Mouse (Mus musculus) intestine, postnatal 0 days (tissue): ENCODE results near the gene Upk3b. TPM values are rescaled to one million over a fixed set of nuclear protein-coding genes. Genes with fewer than 3 reads are reported as not detected.
"Not testable (repeated sequence)": the region's sequence is repeated elsewhere in the genome, so short reads cannot be mapped to it uniquely, and the experiment has no call there.

Experiments used
- ATAC-seq: fragments of 200-750 bp; cut with Nextera tagmentation; 2 replicates; pipeline ENCODE4 v1.8.0; 2017; ENCODE audit warnings: mild to moderate bottlenecking, moderate TSS enrichment, moderate library complexity
- H3K27ac ChIP-seq: fragments of 300-500 bp; sonication (generic); 2 replicates; pipeline ENCODE4 v1.5.1; 2014; ENCODE audit warnings: mild to moderate bottlenecking, low read depth, low read length, moderate library complexity
- H3K27me3 ChIP-seq: fragments of 300-500 bp; sonication (generic); replicated peaks from 2 replicates; pipeline ENCODE4 v1.6.1; 2014; ENCODE audit warnings: low read length, mixed read lengths; ENCODE audit not compliant: control insufficient read depth, insufficient read depth
- H3K36me3 ChIP-seq: fragments of 300-500 bp; sonication (generic); 2 replicates; pipeline ENCODE4 v1.6.1; 2014; ENCODE audit warnings: mild to moderate bottlenecking, moderate library complexity; ENCODE audit not compliant: control insufficient read depth, insufficient read depth
- H3K4me1 ChIP-seq: fragments of 300-500 bp; sonication (generic); replicated peaks from 2 replicates; pipeline ENCODE4 v1.6.1; 2014; ENCODE audit warnings: antibody characterized with exemption, low read length, mixed read lengths; ENCODE audit not compliant: control insufficient read depth, insufficient read depth
- H3K4me2 ChIP-seq: fragments of 300-500 bp; sonication (generic); replicated peaks from 2 replicates; pipeline ENCODE4 v1.6.1; 2014; ENCODE audit warnings: low read depth, mild to moderate bottlenecking, moderate library complexity
- H3K4me3 ChIP-seq: fragments of 300-500 bp; sonication (generic); 2 replicates; pipeline ENCODE4 v1.5.1; 2014; ENCODE audit warnings: low read depth, low read length
- H3K9ac ChIP-seq: fragments of 300-500 bp; sonication (generic); 2 replicates; pipeline ENCODE4 v1.6.1; 2014; ENCODE audit warnings: mild to moderate bottlenecking, low read depth, low read length
- H3K9me3 ChIP-seq: fragments of 300-500 bp; sonication (generic); 2 replicates; pipeline ENCODE4 v1.6.1; 2016; ENCODE audit warnings: mixed run types; ENCODE audit not compliant: control insufficient read depth
- CTCF ChIP-seq: sonication (generic); IDR thresholded peaks from 2 replicates; pipeline ENCODE4 v1.5.1; 2016; ENCODE audit warnings: low read depth, mild to moderate bottlenecking, control low read depth, antibody characterized with exemption, moderate library complexity
- WGBS: fragments of 180-500 bp; shearing (Covaris S2); extraction: QIAGEN DNeasy Blood & Tissue Kit; methylation state at CpG from one replicate; pipeline ENCODE4 v1.1.7; 2014; 5-methylcytosine and 5-hydroxymethylcytosine counted together
- polyA plus RNA-seq: library from polyadenylated mRNA; unstranded; fragments of >200 nt; fragmentation: Nextera tagmentation; extraction: Ambion mirVana; gene quantifications from 2 replicates; pipeline ENCODE4 v1.2.1, GENCODE M21; 2015

The Upk3b gene
- polyA plus RNA-seq, 1 experiment from 2014 or later: 18.3 TPM

- H3K9ac ChIP-seq: no peak overlapping the region
- no peak for ATAC-seq
- WGBS: 11% methylated on average over 12 of the region's 12 CpGs
- no peaks in the 10 kb centered on the region for H3K36me3 ChIP-seq
- no peaks in the 10 kb centered on the region for H3K9me3 ChIP-seq
- no peaks in the 10 kb centered on the region; the same call in 1 of the 2 replicates for H3K27me3 ChIP-seq
- H3K27ac ChIP-seq: no peak overlapping the region
- no peak overlapping the region for H3K4me3 ChIP-seq
- no peaks in the 10 kb centered on the region for H3K4me1 ChIP-seq
- TF ChIP-seq CTCF: peak; percentile 99
- no peak overlapping the region for H3K4me2 ChIP-seq
These were observed 23.3 kb downstream of the Upk3b start for GRCm38 (mm10) chr5:136061567-136061966.

- H3K27me3 ChIP-seq: no peaks in the 10 kb centered on the region; the same call in 1 of the 2 replicates
- ATAC-seq: no peak
- H3K27ac ChIP-seq: no peak overlapping the region
- no peaks in the 10 kb centered on the region for H3K4me1 ChIP-seq
- 89% methylated on average over 10 of the region's 10 CpGs for WGBS
- no peaks in the 10 kb centered on the region for H3K9me3 ChIP-seq
- H3K4me2 ChIP-seq: no peak overlapping the region
- H3K36me3 ChIP-seq: no peaks in the 10 kb centered on the region
- no peak overlapping the region for H3K9ac ChIP-seq
- H3K4me3 ChIP-seq: no peak overlapping the region
- no peak for TF ChIP-seq CTCF
These were observed 25.6 kb downstream of the Upk3b start for GRCm38 (mm10) chr5:136063920-136064319.

GRCm38 (mm10) chr5:136066404-136067148 lies 28.3 kb downstream of the Upk3b start:
- peak; percentile 85 for ATAC-seq
- H3K27me3 ChIP-seq, H3K9me3 ChIP-seq, H3K9ac ChIP-seq, H3K4me1 ChIP-seq, H3K36me3 ChIP-seq, H3K4me3 ChIP-seq, H3K27ac ChIP-seq: not testable (repeated sequence)
- 0 out of 2 replicates have a peak overlapping the region, but pooled peaks have one; percentile 13 for H3K4me2 ChIP-seq
- WGBS: 41% methylated on average over 11 of the region's 11 CpGs

- H3K9me3 ChIP-seq: no peaks in the 10 kb centered on the region
- no peak overlapping the region for H3K4me3 ChIP-seq
- H3K9ac ChIP-seq: no peak overlapping the region
- 0 out of 2 replicates have a peak, but pooled peaks have one; percentile 9 for TF ChIP-seq CTCF
- no peak overlapping the region for H3K27ac ChIP-seq
- no peak overlapping the region for H3K4me2 ChIP-seq
- no peak for ATAC-seq
- no peaks in the 10 kb centered on the region for H3K27me3 ChIP-seq
- H3K36me3 ChIP-seq: no peaks in the 10 kb centered on the region
- H3K4me1 ChIP-seq: no peaks in the 10 kb centered on the region
- 62% methylated on average over 2 of the region's 2 CpGs for whole genome bisulfite sequencing
These were observed 31.1 kb downstream of the Upk3b start for GRCm38 (mm10) chr5:136069411-136069810.

- no peak for TF ChIP-seq CTCF
- Histone ChIP-seq H3K9me3 (no peaks in the 10 kb centered on the region), H3K4me1 (no peaks in the 10 kb centered on the region), H3K4me2 (no peak overlapping the region), H3K36me3 (no peaks in the 10 kb centered on the region), H3K27ac (no peak overlapping the region), H3K4me3 (no peak overlapping the region), H3K27me3 (no peaks in the 10 kb centered on the region), H3K9ac (no peak overlapping the region)
- WGBS: 57% methylated on average over 6 of the region's 6 CpGs
- ATAC-seq: no peak
These were observed 34.8 kb downstream of the Upk3b start for GRCm38 (mm10) chr5:136073051-136073450.

- TF ChIP-seq CTCF: no peak
- Histone ChIP-seq H3K9me3 (no peaks in the 10 kb centered on the region), H3K4me2 (no peak overlapping the region), H3K9ac (no peak overlapping the region), H3K27ac (no peak overlapping the region), H3K36me3 (no peaks in the 10 kb centered on the region), H3K4me1 (no peaks in the 10 kb centered on the region), H3K4me3 (no peak overlapping the region), H3K27me3 (no peaks in the 10 kb centered on the region)
- WGBS: 64% methylated on average over 11 of the region's 11 CpGs
- no peak for ATAC-seq
These were observed 35.2 kb downstream of the Upk3b start for GRCm38 (mm10) chr5:136073526-136073925.
